In the genomic region with DNA sequence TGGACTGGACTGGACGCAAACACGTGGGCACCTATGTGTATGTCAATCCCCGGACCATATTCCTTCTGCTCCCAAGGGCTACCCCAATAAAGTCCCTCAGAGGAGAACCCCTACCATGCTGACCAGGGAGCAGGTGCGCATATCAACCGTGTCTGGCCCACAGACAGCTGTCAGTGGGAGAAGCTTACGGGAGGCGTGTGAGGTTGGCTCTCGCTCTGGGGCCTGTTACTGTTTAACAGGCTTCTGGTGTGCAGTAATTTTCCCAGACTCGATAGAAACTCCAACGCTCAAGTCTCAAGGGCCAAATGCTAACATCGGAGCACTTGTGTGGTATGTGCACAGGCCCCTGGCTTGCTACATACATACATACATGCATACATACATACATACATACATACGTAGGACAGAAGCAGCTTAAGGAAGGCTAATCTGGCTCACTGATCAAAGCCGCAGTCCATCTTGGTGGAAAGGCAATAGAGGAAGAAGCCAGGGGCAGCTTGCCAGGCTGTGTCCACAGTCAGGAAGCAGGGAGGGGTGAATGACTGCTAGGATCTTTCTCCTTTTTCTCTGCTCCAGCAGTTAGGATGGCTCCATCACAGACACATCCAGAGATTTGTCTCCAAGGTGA, we compare ENCODE assay signal across 8 mouse cellular contexts. TPM values are rescaled to one million over a fixed set of nuclear protein-coding genes. Genes with fewer than 3 reads are reported as not detected.
DNase-seq lines count a peak whose midpoint lies in the region; ATAC-seq lines count a peak whose summit lies in the region.

No protein-coding gene starts in this region.

- peak; percentile 51 for DNase-seq in gastrocnemius, adult 18-20 months (ENCODE audit: low spot score)
- DNase-seq in gastrocnemius, adult 8-10 months (ENCODE audit: low spot score in 2 of 2), result no peak
- peak; percentile 40 for DNase-seq in ovary, postnatal 36 days (ENCODE audit: low spot score)
- DNase-seq in ovary, adult 18-20 months (ENCODE audit: low spot score), result no peak
- DNase-seq in left cerebral cortex, postnatal 36 days (ENCODE audit: low spot score in 2 of 2), result no peak

- no peaks in the 10 kb centered on the region for H3K9me3 ChIP-seq in kidney, embryonic 16.5 days (ENCODE audit: low read length)

- peak; percentile 40; the same call in 1 of the 2 replicates for ATAC-seq in kidney, embryonic 16.5 days (ENCODE audit: low FRiP score, low TSS enrichment)
- peak; percentile 48; the same call in 1 of the 2 replicates for ATAC-seq in megakaryocyte, adult 5-6 weeks (ENCODE audit: poor library complexity, severe bottlenecking)
- ATAC-seq in inflammation-experienced regulatory T-cells, adult 6 months, result no peak

- intact Hi-C loops in left cerebral cortex, postnatal 36 days (cut with DNase I), result no loop called here

- peak overlapping the region; percentile 79 for H3K27ac ChIP-seq in kidney, embryonic 16.5 days (ENCODE audit: low read length)

- H3K36me3 ChIP-seq in kidney, embryonic 16.5 days (ENCODE audit: insufficient read depth, low read length), result no peaks in the 10 kb centered on the region

- H3K4me1 ChIP-seq in kidney, embryonic 16.5 days (ENCODE audit: insufficient read depth, low read length), result peaks cover 31% of the 10 kb centered on the region

- H3K9ac ChIP-seq in kidney, embryonic 16.5 days (replicated peaks; ENCODE audit: low read length), result no peak overlapping the region

- peak overlapping the region; percentile 29; the same call in 1 of the 2 replicates for H3K4me2 ChIP-seq in kidney, embryonic 16.5 days (replicated peaks; ENCODE audit: low read depth, low read length)

- WGBS in kidney, embryonic 16.5 days, result 58% methylated on average over 13 of the region's 13 CpGs

- no peak overlapping the region for H3K4me3 ChIP-seq in kidney, embryonic 16.5 days (ENCODE audit: low read length)

- H3K27me3 ChIP-seq in kidney, embryonic 16.5 days (ENCODE audit: insufficient read depth, low read length), result no peaks in the 10 kb centered on the region

RNA-seq across cellular contexts. Expression of a gene that starts 27.8 kb away (rescaled TPM):
- total RNA-seq in gastrocnemius, adult 18-20 months (2021), result 10 to 100 TPM; 10.0 to 11.0 TPM
- 10 to 100 TPM; 11.1 to 19.0 (median 13.3) TPM for total RNA-seq in gastrocnemius, adult 8-10 months (2022)
- polyA plus RNA-seq in kidney, embryonic 16.5 days (2015; fragmentation: Nextera tagmentation; extraction: Ambion mirVana), result 91.8 and 103 TPM in 2 replicates
- total RNA-seq in megakaryocyte, adult 5-6 weeks (2015), result 88.7 and 92.9 TPM in 2 replicates
- total RNA-seq in megakaryocyte, adult 5-6 weeks (2017), result 86.3 and 88.2 TPM in 2 replicates
- polyA plus RNA-seq in inflammation-experienced regulatory T-cells, adult 6 months (2017; shearing (Covaris generic)), result 10 to 100 TPM in 1 of 3 experiments, 1 to 10 TPM in 2; 3.7 to 11.8 (median 6.6) TPM
- 10 to 100 TPM; 22.0 to 28.0 TPM for total RNA-seq in left cerebral cortex, postnatal 36 days (2021)

Comparison
In these comparisons a context has a peak if more than half of its experiments do, and no peak if none do; other contexts are left out.
1. DNase-seq: peak in gastrocnemius, adult 18-20 months (single experiment) and ovary, postnatal 36 days (single experiment); none in gastrocnemius, adult 8-10 months (0 of 2), ovary, adult 18-20 months (single experiment) and left cerebral cortex, postnatal 36 days (0 of 2).